Mouse (Mus musculus) natural killer cell, adult 2 months (primary cell): ENCODE data around the gene Smyd4.
"Not testable (repeated sequence)": the region's sequence is repeated elsewhere in the genome, so short reads cannot be mapped to it uniquely, and the experiment has no call there.

ENCODE experiments used
- DNase-seq, 2 experiments: peaks; one replicate each; pipeline ENCODE4 v3.0.0; 2022; ENCODE audit warnings: low spot score in 2 of 2

The Smyd4 gene

DNA sequence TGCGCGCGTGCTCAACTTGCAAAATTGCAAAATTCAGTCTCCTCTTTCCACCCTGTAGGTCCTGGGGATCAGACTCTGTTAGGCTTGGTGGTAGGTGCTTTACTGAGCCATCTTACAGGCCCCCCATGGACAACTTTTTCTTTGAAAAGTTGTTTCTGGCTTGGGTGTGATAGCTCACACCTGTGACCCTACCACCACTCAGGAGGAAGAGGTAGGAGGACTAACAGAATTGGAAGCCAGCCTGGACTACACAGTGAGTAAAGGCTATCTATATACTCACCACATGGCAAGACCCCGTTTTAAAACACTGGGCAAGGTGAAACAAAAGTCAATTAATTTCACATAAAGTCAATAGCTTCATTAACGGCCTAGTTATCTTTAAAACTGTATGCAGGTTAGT, 3.5 kb upstream of the Smyd4 start:
- no peak for DNase-seq

DNA sequence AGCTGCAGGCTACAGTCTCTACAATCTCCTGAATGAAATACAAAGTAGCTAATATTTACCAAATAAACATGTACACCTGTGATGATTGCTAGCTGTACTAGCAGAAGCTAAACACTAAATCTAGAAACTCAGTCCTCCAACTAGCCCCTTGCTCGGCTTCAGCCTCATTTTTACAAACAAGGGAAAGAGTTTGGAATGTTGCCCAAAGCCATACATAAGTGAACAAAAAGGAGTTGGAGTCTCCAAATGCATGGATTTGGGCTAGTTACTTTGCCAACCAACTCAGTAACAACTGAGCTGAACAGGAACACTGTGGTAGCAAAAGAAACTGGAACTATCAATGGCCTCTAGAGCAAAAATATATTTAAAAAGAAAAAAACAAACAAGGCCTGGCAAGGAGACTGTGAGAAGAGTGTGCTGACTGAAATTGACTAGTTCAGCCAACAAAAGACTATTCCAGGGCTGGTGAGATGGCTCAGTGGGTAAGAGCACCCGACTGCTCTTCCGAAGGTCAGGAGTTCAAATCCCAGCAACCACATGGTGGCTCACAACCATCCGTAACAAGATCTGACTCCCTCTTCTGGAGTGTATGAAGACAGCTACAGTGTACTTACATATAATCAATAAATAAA, 1.6 kb upstream of the Smyd4 start:
- DNase-seq = no peak

DNA sequence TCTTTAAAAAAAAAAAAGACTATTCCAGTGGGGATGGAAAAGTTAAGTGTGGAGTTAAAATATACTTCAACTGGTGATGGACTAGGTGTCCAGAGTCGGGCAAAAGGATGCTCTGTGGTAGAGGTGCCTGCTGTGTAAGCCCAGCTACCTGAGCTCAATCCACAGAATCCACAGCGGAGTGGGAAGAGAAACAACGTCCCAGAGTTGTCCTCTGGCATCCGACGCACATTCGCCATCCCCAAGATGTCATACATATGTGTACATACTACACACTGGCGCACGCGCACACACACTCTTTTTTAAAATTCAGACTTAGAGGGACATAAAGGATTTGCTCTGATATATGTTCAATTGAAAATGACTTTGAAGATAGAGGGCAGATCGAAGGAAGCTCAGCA, 1.0 kb upstream of the Smyd4 start:
- DNase-seq = no peak

GRCm38 (mm10) chr11:75347596-75347995, 637 bp upstream of the Smyd4 start:
- DNase-seq = no peak

- DNase-seq = no peak
Observed at GRCm38 (mm10) chr11:75348890-75349261, 643 bp downstream of the Smyd4 start.

- DNase-seq = no peak
Observed at GRCm38 (mm10) chr11:75351225-75351624, 3.0 kb downstream of the Smyd4 start.

GRCm38 (mm10) chr11:75355475-75355874, 7.2 kb downstream of the Smyd4 start:
- no peak for DNase-seq

GRCm38 (mm10) chr11:75377125-75377524, 28.9 kb downstream of the Smyd4 start:
- DNase-seq = no peak

GRCm38 (mm10) chr11:75378786-75379185, 30.6 kb downstream of the Smyd4 start:
- not testable (repeated sequence) for DNase-seq

GRCm38 (mm10) chr11:75383529-75383928, 35.3 kb downstream of the Smyd4 start:
- not testable (repeated sequence) for DNase-seq

DNA sequence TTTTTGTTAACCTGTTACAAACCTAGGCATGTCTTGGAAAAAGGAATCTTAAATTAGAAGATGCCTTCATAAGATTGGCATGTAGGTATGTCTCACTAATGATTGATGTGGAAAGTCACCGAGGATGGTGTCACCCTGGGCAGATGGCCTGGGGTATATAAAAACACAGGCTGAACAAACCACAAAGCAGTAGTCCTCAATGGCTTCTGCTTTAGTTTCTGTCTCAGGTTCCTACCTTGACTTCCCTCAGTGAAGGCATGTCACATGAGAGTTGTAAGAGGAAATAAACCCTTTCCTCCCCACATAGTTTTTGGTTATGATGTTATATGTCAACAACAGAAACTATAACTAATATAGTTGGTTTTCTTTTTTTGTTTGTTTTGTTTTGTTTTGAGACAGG, 47.4 kb downstream of the Smyd4 start:
- DNase-seq = no peak

DNA sequence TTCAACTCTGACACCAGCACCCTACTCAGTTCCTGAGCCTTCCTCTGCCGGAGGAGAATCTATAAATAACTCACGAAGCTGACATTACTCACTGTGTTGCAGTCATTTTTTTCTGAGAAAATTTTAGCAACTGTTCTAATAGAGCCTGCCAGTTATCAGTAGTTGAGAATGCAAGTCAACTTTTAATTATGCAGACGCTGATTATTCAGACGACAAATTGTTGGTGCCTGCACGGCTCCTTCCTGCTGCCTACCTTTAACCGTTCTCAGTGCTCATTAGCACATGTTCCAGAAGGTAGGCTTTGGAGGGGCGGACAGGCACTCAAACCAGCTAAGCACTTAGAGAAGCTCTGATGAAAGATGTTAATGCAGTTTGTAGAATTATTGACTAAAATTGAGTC, 49.2 kb downstream of the Smyd4 start:
- DNase-seq = no peak

DNA sequence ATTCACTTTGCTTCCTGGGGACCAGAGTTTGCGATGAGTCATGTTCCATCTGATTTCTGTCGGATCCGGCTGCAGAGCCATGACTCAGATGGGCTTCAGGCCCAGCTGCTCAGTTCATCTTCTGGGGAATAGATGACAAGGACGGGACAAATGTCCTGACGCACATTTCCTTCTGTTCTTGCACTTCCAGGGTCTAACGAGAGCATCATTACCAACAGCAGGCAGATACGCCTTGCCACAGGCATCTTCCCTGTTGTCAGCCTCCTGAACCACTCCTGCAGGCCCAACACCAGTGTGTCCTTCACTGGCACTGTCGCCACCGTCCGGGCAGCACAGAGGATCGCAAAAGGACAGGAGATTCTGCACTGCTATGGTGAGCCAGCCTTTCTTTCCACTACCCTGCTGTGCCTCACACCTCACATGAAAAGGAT, 51.2 kb downstream of the Smyd4 start:
- DNase-seq = no peak

GRCm38 (mm10) chr11:75400099-75400498, 51.9 kb downstream of the Smyd4 start:
- DNase-seq = no peak

- peak in 1 of 2 experiments; percentile 17 for DNase-seq
Observed at GRCm38 (mm10) chr11:75402271-75402690, 54.0 kb downstream of the Smyd4 start.

- DNase-seq = no peak
Observed at GRCm38 (mm10) chr11:75403301-75404052, 55.2 kb downstream of the Smyd4 start.

DNA sequence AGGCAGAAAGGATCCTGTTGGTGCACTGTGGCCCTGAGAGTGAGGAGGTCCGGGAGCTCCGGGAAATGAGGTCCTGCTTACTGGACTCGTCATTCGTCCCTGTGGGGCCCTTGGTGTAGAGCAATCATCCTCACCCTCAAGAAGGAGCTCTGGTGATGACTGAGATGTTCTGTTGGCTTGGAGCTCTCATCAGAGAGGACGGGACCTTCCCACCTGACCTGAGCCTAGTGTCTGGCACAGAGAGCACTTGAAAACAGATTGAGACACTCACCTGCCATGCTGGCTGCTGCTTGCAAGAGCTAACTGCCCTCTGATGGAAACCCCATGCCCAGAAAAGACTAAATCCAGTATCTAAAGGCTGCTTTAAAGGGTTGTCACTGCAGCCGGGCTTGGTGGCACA, 56.6 kb downstream of the Smyd4 start:
- DNase-seq = no peak

DNA sequence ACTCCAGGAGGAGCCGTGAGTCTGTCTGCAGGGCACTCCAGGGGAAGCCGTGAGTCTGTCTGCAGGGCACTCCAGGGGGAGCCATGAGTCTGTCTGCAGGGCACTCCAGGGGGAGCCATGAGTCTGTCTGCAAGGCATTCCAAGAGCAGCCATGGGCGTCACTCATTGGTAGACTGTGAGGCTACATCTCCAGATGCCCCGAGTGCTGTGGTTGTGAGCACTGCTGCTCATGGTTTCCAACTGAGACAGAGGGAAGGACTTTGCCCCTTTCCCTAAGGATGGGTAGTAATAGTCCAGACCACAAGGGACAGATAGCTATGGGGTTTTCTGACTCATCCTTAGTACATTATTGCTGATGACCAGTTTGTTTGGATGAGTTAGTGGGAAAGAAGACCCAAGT, 57.9 kb downstream of the Smyd4 start:
- DNase-seq = no peak

DNA sequence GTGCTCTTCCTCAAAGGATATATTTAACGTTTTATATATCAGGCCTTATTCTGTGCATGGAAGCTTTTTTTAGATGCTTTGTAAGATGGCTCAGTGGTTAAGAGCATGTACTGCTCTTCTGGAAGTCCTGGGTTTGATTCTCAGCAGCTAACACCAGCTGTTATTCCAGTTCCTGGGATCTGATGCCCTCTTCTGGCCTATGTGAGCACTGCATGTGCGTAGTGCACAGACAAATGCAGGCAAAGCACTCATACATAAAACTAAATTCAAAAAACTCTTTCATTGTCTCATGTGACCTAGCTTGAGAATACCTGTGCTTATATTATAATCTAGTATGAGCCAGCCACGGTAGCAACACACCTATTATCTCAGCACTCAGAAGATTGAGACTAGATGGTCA, 58.6 kb downstream of the Smyd4 start:
- peak; percentile 35 to 63 for DNase-seq

DNA sequence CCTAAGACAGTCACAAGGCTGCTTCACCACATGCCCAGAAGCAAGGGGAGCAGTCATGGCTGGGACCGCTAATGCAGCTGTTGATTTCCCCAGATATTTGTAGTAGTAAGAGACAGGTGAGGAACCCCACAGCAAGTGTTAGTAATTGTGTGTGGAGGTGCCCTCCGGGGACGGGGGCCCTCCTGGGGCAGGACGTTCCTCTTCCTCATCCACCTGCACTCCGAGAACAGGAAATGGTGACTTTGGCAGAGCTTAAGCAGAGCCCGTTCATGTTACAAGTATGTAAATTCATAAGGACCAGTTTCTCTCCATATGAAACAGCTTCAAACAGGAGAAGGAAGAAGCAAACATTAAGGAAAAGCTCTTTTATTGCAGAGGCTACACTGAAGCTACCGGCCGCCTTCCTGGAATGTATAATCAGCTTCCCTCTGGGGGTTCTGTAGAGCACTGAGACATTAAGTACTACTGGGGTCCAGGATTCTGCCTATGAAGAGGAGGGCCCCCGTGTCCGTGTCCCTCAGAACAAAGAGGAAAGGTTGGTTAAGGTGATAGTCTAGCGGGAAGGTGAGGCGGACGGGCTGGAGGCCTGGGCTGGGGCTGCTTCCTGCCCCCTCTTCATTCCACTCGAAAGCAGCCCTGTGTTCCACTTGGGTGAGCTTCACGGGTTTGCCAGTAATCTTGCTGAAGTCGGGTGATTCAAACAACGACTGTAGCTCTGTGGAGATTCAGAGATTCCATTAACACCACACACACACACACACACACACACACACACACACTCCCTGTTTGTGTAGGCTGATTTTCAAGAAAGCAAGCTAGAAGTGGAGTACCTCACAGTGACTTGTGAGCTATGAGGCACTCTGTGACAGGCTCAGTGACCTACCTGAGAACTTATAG, 61.7 kb downstream of the Smyd4 start:
- peak in 1 of 2 experiments; percentile 25 for DNase-seq

GRCm38 (mm10) chr11:75410591-75410990, 62.4 kb downstream of the Smyd4 start:
- no peak for DNase-seq

- no peak for DNase-seq
Observed at GRCm38 (mm10) chr11:75415096-75415495, 66.9 kb downstream of the Smyd4 start.
